Mouse (Mus musculus) megakaryocyte, embryonic 14.5 days (primary cell): Measurements from ENCODE around the gene Gm20388.

Experiments
- FLI1 ChIP-seq: IDR thresholded peaks from 2 replicates; pipeline ENCODE4 v1.6.1; 2012; ENCODE audit warnings: low read length, inconsistent platforms, mixed read lengths
- GATA1 ChIP-seq: IDR thresholded peaks from 3 replicates; pipeline ENCODE4 v1.6.1; 2012; ENCODE audit warnings: mixed read lengths, low read length, inconsistent platforms, borderline replicate concordance

DNA sequence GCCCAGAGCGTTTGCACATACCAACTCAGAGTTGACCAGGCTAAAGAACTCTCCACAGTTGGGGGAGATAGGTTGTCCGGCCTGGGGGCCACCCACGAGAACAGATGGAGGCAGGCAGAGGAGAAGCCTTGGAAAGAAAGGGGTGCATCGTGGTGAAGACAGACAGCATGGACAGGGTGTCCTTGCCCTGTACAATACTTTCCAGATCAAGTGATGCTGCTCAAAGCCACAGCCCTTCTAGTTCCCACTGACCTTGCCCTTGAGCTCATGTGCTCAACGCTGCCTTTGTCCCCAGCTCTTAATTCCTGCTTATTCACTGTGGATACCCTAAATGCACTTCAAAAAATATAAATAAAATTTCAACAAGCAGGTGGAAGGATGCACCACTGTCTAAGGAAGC lies 3363.8 kb downstream of the Gm20388 start:
- TF ChIP-seq GATA1 (no peak), FLI1 (no peak)
